Mouse (Mus musculus): Measurements from ENCODE around the gene Kcns1.

GRCm38 (mm10) chr2:164119503-164119902 lies 51.4 kb downstream of the Kcns1 start:
- TF ChIP-seq MAFK (IDR thresholded peaks at IDR 0.05; ENCODE audit: insufficient read depth, low read depth, low read length) (no peak), ZC3H11A (IDR thresholded peaks at IDR 0.05; ENCODE audit: borderline replicate concordance, low read depth, low read length) (no peak), HCFC1 (IDR thresholded peaks at IDR 0.05; ENCODE audit: borderline replicate concordance, insufficient read depth, low read length) (no peak), CHD2 (IDR thresholded peaks at IDR 0.05; ENCODE audit: low read depth, low read length) (no peak), ZNF384 (IDR thresholded peaks at IDR 0.05; ENCODE audit: low read depth, low read length) (no peak)

Measured in ES-E14 (cell line).